Mouse (Mus musculus): Measurements from ENCODE around the gene Zrsr1. TPM values are rescaled to one million over a fixed set of nuclear protein-coding genes. Genes with fewer than 3 reads are reported as not detected.

Gene Zrsr1
- polyA plus RNA-seq, 1 experiment from 2014 or later, result 1.9 TPM

- no peak overlapping the region for H3K27ac ChIP-seq (replicated peaks in 1 of 2; ENCODE audit: control insufficient read depth in 1 of 2, insufficient read depth in 1 of 2, low read depth in 2 of 2, low read length in 2 of 2)
- H3K9me3 ChIP-seq (ENCODE audit: control insufficient read depth, low read length), result no peaks in the 10 kb centered on the region
- H3K4me2 ChIP-seq (ENCODE audit: low read length), result no peak overlapping the region
- no peak for ATAC-seq (ENCODE audit: insufficient number of reproducible peaks, insufficient read depth, low FRiP score, low read depth)
- no peak overlapping the region for H3K9ac ChIP-seq (ENCODE audit: low read length)
- WGBS, result 76% methylated on average over 3 of the region's 3 CpGs
- H3K4me1 ChIP-seq (ENCODE audit: control insufficient read depth in 2 of 2, insufficient read depth in 2 of 2, low read length in 2 of 2), result no peaks in the 10 kb centered on the region
- H3K4me3 ChIP-seq (ENCODE audit: control insufficient read depth in 1 of 2, insufficient read depth in 1 of 2, low read depth in 1 of 2, low read length in 2 of 2), result no peak overlapping the region
- no peaks in the 10 kb centered on the region for H3K36me3 ChIP-seq (ENCODE audit: control insufficient read depth, insufficient read depth, low read length)
- H3K27me3 ChIP-seq (ENCODE audit: control insufficient read depth, insufficient read depth, low read length), result no peaks in the 10 kb centered on the region
Observed at GRCm38 (mm10) chr11:23024169-23024568, 52.4 kb downstream of the Zrsr1 start.

Other genes starting within 250 kb of the Zrsr1 start
- gene B3gnt2, start 111.0 kb upstream of the Zrsr1 start, polyA plus RNA-seq (2014; fragmentation: Nextera tagmentation; extraction: Ambion mirVana), result 5.0 and 7.9 TPM in 2 replicates
- gene Gm28048, start 10.1 kb downstream of the Zrsr1 start, polyA plus RNA-seq (2014; fragmentation: Nextera tagmentation; extraction: Ambion mirVana), result 8.1 and 10.0 TPM in 2 replicates
- gene Commd1, start 10.4 kb downstream of the Zrsr1 start, polyA plus RNA-seq (2014; fragmentation: Nextera tagmentation; extraction: Ambion mirVana), result 361 and 392 TPM in 2 replicates
- gene Cct4, start 18.5 kb downstream of the Zrsr1 start, polyA plus RNA-seq (2014; fragmentation: Nextera tagmentation; extraction: Ambion mirVana), result 214 and 223 TPM in 2 replicates
- gene Fam161a, start 35.5 kb downstream of the Zrsr1 start, polyA plus RNA-seq (2014; fragmentation: Nextera tagmentation; extraction: Ambion mirVana), result 2.0 and 2.8 TPM in 2 replicates

Data from heart, embryonic 14.5 days (tissue).